8 mouse cellular contexts compared by ENCODE assay signal in genomic region chr4:63181556-63181955, GRCm38 (mm10). TPM values are rescaled to one million over a fixed set of nuclear protein-coding genes. Genes with fewer than 3 reads are reported as not detected.
A peak's percentile ranks its signal among the peaks of the same experiment; 100 is the strongest.
DNase-seq lines count a peak whose midpoint lies in the region; ATAC-seq and TF ChIP-seq lines count a peak whose summit lies in the region.

No protein-coding gene starts in this region.

- intact Hi-C loops in left cerebral cortex, postnatal 4 days (cut with DNase I) = loop anchor here (10.0 kb wide), 1 partner anchor 133 kb away; no protein-coding TSS in a partner anchor

- H3K4me3 ChIP-seq in intestine, postnatal 0 days (ENCODE audit: low read depth, low read length) = no peak overlapping the region
- H3K4me3 ChIP-seq in midbrain, embryonic 11.5 days (ENCODE audit: low read depth, low read length) = no peak overlapping the region

- WGBS in intestine, postnatal 0 days = 11% methylated on average over 5 of the region's 5 CpGs
- WGBS in midbrain, embryonic 11.5 days = 17% methylated on average over 5 of the region's 5 CpGs

- no peaks in the 10 kb centered on the region for H3K36me3 ChIP-seq in intestine, postnatal 0 days (ENCODE audit: control insufficient read depth, insufficient read depth)
- no peaks in the 10 kb centered on the region for H3K36me3 ChIP-seq in midbrain, embryonic 11.5 days (ENCODE audit: control insufficient read depth, insufficient read depth, low read length)

- no peak overlapping the region for H3K27ac ChIP-seq in intestine, postnatal 0 days (ENCODE audit: low read depth, low read length)
- H3K27ac ChIP-seq in midbrain, embryonic 11.5 days (ENCODE audit: low read depth, low read length) = no peak overlapping the region

- H3K4me2 ChIP-seq in intestine, postnatal 0 days (replicated peaks; ENCODE audit: low read depth) = no peak overlapping the region
- no peak overlapping the region for H3K4me2 ChIP-seq in midbrain, embryonic 11.5 days

- peak; percentile 21 for DNase-seq in CD4-positive, CD25-positive, alpha-beta regulatory T cell, adult 2 months (ENCODE audit: low read depth, low spot score)
- DNase-seq in cerebellum, postnatal 14 days = peak; percentile 87 to 89
- peak; percentile 52 to 57 for DNase-seq in frontal cortex, postnatal 25 days (ENCODE audit: low spot score in 2 of 2)
- peak; percentile 83 for DNase-seq in left cerebral cortex, postnatal 4 days
- DNase-seq in midbrain, embryonic 11.5 days (ENCODE audit: low spot score, missing footprints) = peak; percentile 90
- peak; percentile 13 to 65 for DNase-seq in spleen, postnatal 10 days (ENCODE audit: low spot score in 2 of 2)

- ATAC-seq in CD4-positive, CD25-positive, alpha-beta regulatory T cell, adult 4 months = no peak
- ATAC-seq in intestine, postnatal 0 days = peak; percentile 58
- ATAC-seq in midbrain, embryonic 11.5 days (ENCODE audit: low FRiP score) = peak; percentile 91

- H3K9ac ChIP-seq in intestine, postnatal 0 days (ENCODE audit: low read depth, low read length) = no peak overlapping the region
- H3K9ac ChIP-seq in midbrain, embryonic 11.5 days (ENCODE audit: low read length) = no peak overlapping the region

- TF ChIP-seq CTCF in intestine, postnatal 0 days (IDR thresholded peaks at IDR 0.05; ENCODE audit: low read depth) = peak; percentile 99

- peaks cover 3% of the 10 kb centered on the region for H3K4me1 ChIP-seq in intestine, postnatal 0 days (replicated peaks; ENCODE audit: control insufficient read depth, insufficient read depth, low read length)
- H3K4me1 ChIP-seq in midbrain, embryonic 11.5 days (ENCODE audit: control insufficient read depth, insufficient read depth, low read length) = no peaks in the 10 kb centered on the region

- H3K9me3 ChIP-seq in intestine, postnatal 0 days (ENCODE audit: control insufficient read depth) = no peaks in the 10 kb centered on the region
- H3K9me3 ChIP-seq in midbrain, embryonic 11.5 days (ENCODE audit: control insufficient read depth, low read length) = no peaks in the 10 kb centered on the region

- no peaks in the 10 kb centered on the region for H3K27me3 ChIP-seq in intestine, postnatal 0 days (replicated peaks; ENCODE audit: control insufficient read depth, insufficient read depth, low read length)
- no peaks in the 10 kb centered on the region for H3K27me3 ChIP-seq in midbrain, embryonic 11.5 days (ENCODE audit: control insufficient read depth, insufficient read depth, low read length)

RNA-seq across cellular contexts. Expression of gene Kif12, which starts 9.6 kb away (rescaled TPM):
- polyA plus RNA-seq in CD4-positive, CD25-positive, alpha-beta regulatory T cell, adult 4 months (2017; shearing (Covaris generic)) = not detected
- 61.9 and 75.5 TPM in 2 replicates for polyA plus RNA-seq in intestine, postnatal 0 days (2015; fragmentation: Nextera tagmentation; extraction: Ambion mirVana)
- total RNA-seq in left cerebral cortex, postnatal 4 days (2021) = not detected
- not detected in 2 replicates for polyA plus RNA-seq in midbrain, embryonic 11.5 days (2014; fragmentation: Nextera tagmentation; extraction: Ambion mirVana)

RNA-seq across cellular contexts. Expression of gene Ambp, which starts 27.0 kb away (rescaled TPM):
- polyA plus RNA-seq in CD4-positive, CD25-positive, alpha-beta regulatory T cell, adult 4 months (2017; shearing (Covaris generic)) = not detected
- polyA plus RNA-seq in intestine, postnatal 0 days (2015; fragmentation: Nextera tagmentation; extraction: Ambion mirVana) = 7.8 and 8.8 TPM in 2 replicates
- total RNA-seq in left cerebral cortex, postnatal 4 days (2021) = not detected
- not detected in 2 replicates for polyA plus RNA-seq in midbrain, embryonic 11.5 days (2014; fragmentation: Nextera tagmentation; extraction: Ambion mirVana)

RNA-seq across cellular contexts. Expression of gene Col27a1, which starts 32.2 kb away (rescaled TPM):
- polyA plus RNA-seq in CD4-positive, CD25-positive, alpha-beta regulatory T cell, adult 4 months (2017; shearing (Covaris generic)) = under 1 TPM; 0.33 to 0.75 TPM
- 5.0 and 7.2 TPM in 2 replicates for polyA plus RNA-seq in intestine, postnatal 0 days (2015; fragmentation: Nextera tagmentation; extraction: Ambion mirVana)
- 1 to 10 TPM; 2.5 to 3.1 TPM for total RNA-seq in left cerebral cortex, postnatal 4 days (2021)
- polyA plus RNA-seq in midbrain, embryonic 11.5 days (2014; fragmentation: Nextera tagmentation; extraction: Ambion mirVana) = 1.9 and 2.3 TPM in 2 replicates

Comparison
In these comparisons a context has a peak if more than half of its experiments do, and no peak if none do; other contexts are left out.
1. DNase-seq: peak in every context shown above with its lines; median percentile 90 in midbrain, embryonic 11.5 days; 88 in cerebellum, postnatal 14 days; 83 in left cerebral cortex, postnatal 4 days; 54 in frontal cortex, postnatal 25 days; 39 in spleen, postnatal 10 days; 21 in CD4-positive, CD25-positive, alpha-beta regulatory T cell, adult 2 months.
2. RNA of gene Kif12, which starts 9.6 kb away (polyA plus RNA-seq): 61.9 to 75.5 TPM in intestine, postnatal 0 days; not detected in CD4-positive, CD25-positive, alpha-beta regulatory T cell, adult 4 months and not detected in midbrain, embryonic 11.5 days; every median in the first group is over 10 times any median in the second.